Mouse (Mus musculus) limb, embryonic 14.5 days (tissue): ENCODE results near the gene Zfp11. TPM values are rescaled to one million over a fixed set of nuclear protein-coding genes. Genes with fewer than 3 reads are reported as not detected.

Source experiments
- ATAC-seq: fragments of 200-750 bp; cut with Nextera tagmentation; 2 replicates; pipeline ENCODE4 v1.8.0; 2017; ENCODE audit warnings: low read depth, moderate number of reproducible peaks, moderate TSS enrichment; ENCODE audit not compliant: low FRiP score
- DNase-seq: peaks from one replicate; pipeline ENCODE4 v3.0.0-alpha.2; 2015; ENCODE audit warnings: low spot score
- H3K27ac ChIP-seq: fragments of 300-500 bp; sonication (generic); replicated peaks from 2 replicates; pipeline ENCODE4 v1.5.1; 2014; ENCODE audit warnings: low read depth, mild to moderate bottlenecking, low read length, moderate library complexity, mixed read lengths
- H3K27me3 ChIP-seq: fragments of 300-500 bp; sonication (generic); 2 replicates; pipeline ENCODE4 v1.6.1; 2014; ENCODE audit warnings: low read length, mixed read lengths; ENCODE audit not compliant: control insufficient read depth, insufficient read depth
- H3K36me3 ChIP-seq: fragments of 300-500 bp; sonication (generic); 2 replicates; pipeline ENCODE4 v1.6.1; 2014; ENCODE audit warnings: mild to moderate bottlenecking, low read length, moderate library complexity, mixed read lengths; ENCODE audit not compliant: control insufficient read depth, insufficient read depth
- H3K4me1 ChIP-seq: fragments of 300-500 bp; sonication (generic); 2 replicates; pipeline ENCODE4 v1.6.1; 2014; ENCODE audit warnings: antibody characterized with exemption, low read length, mixed read lengths; ENCODE audit not compliant: control insufficient read depth, insufficient read depth
- H3K4me2 ChIP-seq: fragments of 300-500 bp; sonication (generic); replicated peaks from 2 replicates; pipeline ENCODE4 v1.6.1; 2014; ENCODE audit warnings: low read depth, mild to moderate bottlenecking, low read length, moderate library complexity; ENCODE audit not compliant: severe bottlenecking
- H3K4me3 ChIP-seq: fragments of 300-500 bp; sonication (generic); replicated peaks from 2 replicates; pipeline ENCODE4 v1.5.1; 2014; ENCODE audit warnings: low read length
- H3K9ac ChIP-seq: fragments of 300-500 bp; sonication (generic); 2 replicates; pipeline ENCODE4 v1.6.1; 2014; ENCODE audit warnings: mild to moderate bottlenecking, low read depth, low read length, moderate library complexity; ENCODE audit not compliant: severe bottlenecking
- H3K9me3 ChIP-seq: fragments of 300-500 bp; sonication (generic); 2 replicates; pipeline ENCODE4 v1.6.1; 2016; ENCODE audit warnings: low read length; ENCODE audit not compliant: control insufficient read depth
- POLR2A ChIP-seq: fragments of 200-500 bp; IDR thresholded peaks from 2 replicates; pipeline ENCODE4 v1.8.0; 2012; ENCODE audit warnings: inconsistent platforms, mild to moderate bottlenecking, moderate library complexity, borderline replicate concordance; ENCODE audit not compliant: insufficient read depth, insufficient read length; ENCODE audit errors: extremely low read depth
- whole genome bisulfite sequencing: fragments of 180-500 bp; shearing (Covaris S2); extraction: QIAGEN DNeasy Blood & Tissue Kit; methylation state at CpG from one replicate; pipeline ENCODE4 v1.1.7; 2014; 5-methylcytosine and 5-hydroxymethylcytosine counted together
- polyA plus RNA-seq, 2 experiments: library from polyadenylated mRNA; depleted of rRNA in 1 of 2; stranded (reverse) in 1 of 2; unstranded in 1 of 2; fragments of >200 nt; fragmentation: Nextera tagmentation in 1 of 2; extraction: Ambion mirVana in 1 of 2; gene quantifications; 2 replicates each; pipeline versions ENCODE4 v1.2.1 to v1.2.3; 2012 to 2014

Zfp11 gene
- 4.8 and 5.0 TPM in 2 replicates for polyA plus RNA-seq (2012; rRNA removed)
- 3.8 and 4.6 TPM in 2 replicates for polyA plus RNA-seq (2014; fragmentation: Nextera tagmentation; extraction: Ambion mirVana)

- DNase-seq (peak; percentile 78), ATAC-seq (peak; percentile 93)
- no peaks in the 10 kb centered on the region for H3K27me3 ChIP-seq
- H3K9ac ChIP-seq: peak within 1 kb of the TSS; percentile 93
- no peaks in the 10 kb centered on the region for H3K36me3 ChIP-seq
- 3% methylated on average over 23 of the region's 23 CpGs for WGBS
- H3K27ac ChIP-seq: peak within 1 kb of the TSS; percentile 56; the same call in 1 of the 2 replicates
- peak within 1 kb of the TSS; percentile 81 for H3K4me3 ChIP-seq
- TF ChIP-seq POLR2A: no peak; the same call in 1 of the 2 replicates
- H3K4me2 ChIP-seq: peak within 1 kb of the TSS; percentile 75
- no peaks in the 10 kb centered on the region for H3K9me3 ChIP-seq
- H3K4me1 ChIP-seq: peaks cover 7% of the 10 kb centered on the region; the same call in 1 of the 2 replicates
Observed at GRCm38 (mm10) chr5:129670036-129670458, at the start of gene Zfp11. TSS of gene Zfp11 (minus strand) at chr5:129670099.

DNA sequence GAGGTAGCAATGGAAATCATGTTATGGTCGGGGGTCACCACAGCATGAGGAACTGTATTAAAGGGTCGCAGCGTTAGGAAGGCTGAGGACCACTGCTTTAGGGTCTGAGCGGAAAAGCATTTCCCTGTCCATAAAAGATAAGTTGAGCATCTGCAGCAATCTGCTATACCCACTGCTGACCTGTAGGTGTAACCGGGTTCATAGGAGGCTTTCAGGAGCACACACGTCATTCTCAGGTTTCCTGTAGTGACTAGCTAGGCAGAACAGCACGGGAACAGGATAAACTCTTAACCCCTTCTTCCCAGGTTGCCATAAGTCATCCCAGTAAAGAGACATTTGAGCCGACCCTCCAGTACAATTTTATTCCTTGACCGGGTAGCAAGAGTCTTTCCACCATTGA lies 47.1 kb upstream of the Zfp11 start:
- DNase-seq (no peak), ATAC-seq (no peak)
- Histone ChIP-seq H3K9me3 (no peaks in the 10 kb centered on the region), H3K4me1 (no peaks in the 10 kb centered on the region; the same call in 1 of the 2 replicates), H3K36me3 (peaks cover 35% of the 10 kb centered on the region), H3K4me2 (no peak overlapping the region), H3K27me3 (no peaks in the 10 kb centered on the region), H3K4me3 (no peak overlapping the region), H3K27ac (no peak overlapping the region), H3K9ac (no peak overlapping the region)
- TF ChIP-seq POLR2A: no peak
- WGBS: 73% methylated on average over 9 of the region's 9 CpGs

DNA sequence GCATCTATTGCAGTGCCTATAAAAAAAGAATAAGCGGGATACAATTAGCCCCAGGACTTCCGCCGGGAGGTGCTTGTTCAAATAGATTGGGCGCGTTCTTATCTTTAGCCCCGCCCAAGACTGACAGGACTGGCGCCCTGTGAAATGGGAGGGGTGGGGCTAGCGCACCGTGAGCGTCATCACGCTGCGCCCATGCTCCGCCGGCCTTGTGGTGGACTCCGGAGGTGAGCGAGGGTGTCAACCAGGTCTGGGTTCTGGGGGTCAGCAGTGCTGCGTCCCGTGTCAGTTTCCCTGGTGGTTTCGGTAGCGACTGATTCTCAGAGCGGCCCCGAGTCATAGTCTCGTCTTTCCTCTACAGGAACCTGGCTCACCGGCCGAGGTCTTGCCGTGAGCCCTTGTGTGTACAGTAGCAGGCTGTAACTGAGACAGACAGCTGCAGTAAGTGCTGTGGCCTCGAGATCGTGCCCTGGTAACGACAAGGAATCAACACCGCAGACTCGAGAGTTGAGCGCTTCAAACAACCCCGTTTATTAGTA lies 45.5 kb upstream of the Zfp11 start, which contains the start of gene Mrps17:
Mrps17 (plus strand) TSS at position 172 of the 536 bp plus-strand sequence.
- no peaks in the 10 kb centered on the region for H3K27me3 ChIP-seq
- WGBS: under 1% methylated on average over 31 of the region's 33 CpGs
- H3K9ac ChIP-seq: peak within 1 kb of the TSS; percentile 65
- no peaks in the 10 kb centered on the region; the same call in 1 of the 2 replicates for H3K4me1 ChIP-seq
- ATAC-seq (peak; percentile 96), DNase-seq (peak; percentile 95)
- H3K4me2 ChIP-seq: peak within 1 kb of the TSS; percentile 66
- H3K9me3 ChIP-seq: no peaks in the 10 kb centered on the region
- peaks cover 35% of the 10 kb centered on the region for H3K36me3 ChIP-seq
- TF ChIP-seq POLR2A: peak; percentile 82; the same call in 1 of the 2 replicates
- peak within 1 kb of the TSS; percentile 65 for H3K4me3 ChIP-seq
- peak within 1 kb of the TSS; percentile 40; the same call in 1 of the 2 replicates for H3K27ac ChIP-seq

DNA sequence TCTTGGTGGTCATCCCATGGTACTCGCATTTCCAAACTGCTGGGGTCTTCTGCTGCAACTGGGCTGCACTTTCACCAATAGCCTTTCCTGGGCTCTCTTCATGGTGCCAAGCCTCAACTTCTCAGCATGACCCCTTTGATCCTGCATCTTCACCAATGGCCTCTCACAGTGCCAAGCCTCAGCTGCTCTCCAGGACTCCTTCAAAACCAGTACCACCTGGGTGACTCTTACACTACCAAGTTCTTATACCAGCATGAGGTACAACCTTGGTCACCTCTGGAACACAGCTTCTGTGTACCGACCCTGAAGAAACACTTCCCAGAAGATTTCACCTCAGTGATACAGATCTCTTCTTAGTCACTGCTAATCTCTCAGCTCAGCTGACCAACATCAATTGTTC lies 38.5 kb upstream of the Zfp11 start, which contains the start of gene Sept14:
Sept14 (minus strand) TSS at position 101 of the 400 bp plus-strand sequence.
- no peaks in the 10 kb centered on the region for H3K36me3 ChIP-seq
- no peak for DNase-seq
- no peak within 1 kb of the TSS for H3K27ac ChIP-seq
- TF ChIP-seq POLR2A: no peak
- H3K4me2 ChIP-seq: no peak within 1 kb of the TSS
- WGBS: 60% methylated on average over 2 of the region's 2 CpGs
- no peaks in the 10 kb centered on the region for H3K4me1 ChIP-seq
- H3K9me3 ChIP-seq: no peaks in the 10 kb centered on the region
- no peaks in the 10 kb centered on the region for H3K27me3 ChIP-seq
- H3K9ac ChIP-seq: no peak within 1 kb of the TSS
- no peak for ATAC-seq
- no peak within 1 kb of the TSS for H3K4me3 ChIP-seq

- Histone ChIP-seq H3K4me3 (no peak overlapping the region), H3K27me3 (no peaks in the 10 kb centered on the region), H3K36me3 (no peaks in the 10 kb centered on the region), H3K9ac (no peak overlapping the region), H3K9me3 (no peaks in the 10 kb centered on the region), H3K4me1 (no peaks in the 10 kb centered on the region), H3K27ac (no peak overlapping the region), H3K4me2 (no peak overlapping the region)
- no peak for DNase-seq
- no peak for TF ChIP-seq POLR2A
- ATAC-seq: no peak
Observed at GRCm38 (mm10) chr5:129703368-129703767, 33.5 kb upstream of the Zfp11 start.
